In genomic region chr1:84709810-84710785, GRCm38 (mm10) we compare ENCODE assay signal across 8 mouse cellular contexts. TPM values are rescaled to one million over a fixed set of nuclear protein-coding genes. Genes with fewer than 3 reads are reported as not detected.
DNase-seq lines count a peak whose midpoint lies in the region; ATAC-seq and TF ChIP-seq lines count a peak whose summit lies in the region.

No protein-coding gene starts in this region.

- H3K9ac ChIP-seq in ES-Bruce4 (ENCODE audit: low read depth, poor library complexity, severe bottlenecking): 0 out of 2 replicates have a peak overlapping the region, but pooled peaks have one; percentile 23
- no peak overlapping the region for H3K9ac ChIP-seq in embryonic facial prominence, embryonic 11.5 days (replicated peaks; ENCODE audit: low read length)
- H3K9ac ChIP-seq in intestine, embryonic 14.5 days (ENCODE audit: low read length): no peak overlapping the region
- no peak overlapping the region for H3K9ac ChIP-seq in limb, embryonic 15.5 days
- H3K9ac ChIP-seq in stomach, embryonic 16.5 days (ENCODE audit: low read length): no peak overlapping the region

- no peak for TF ChIP-seq EP300 in ES-Bruce4 (IDR thresholded peaks at IDR 0.05; ENCODE audit: insufficient read depth, low read depth, low read length)

- TF ChIP-seq POLR2A in ES-Bruce4 (IDR thresholded peaks at IDR 0.05; ENCODE audit: insufficient read depth, low read length): no peak

- H3K4me2 ChIP-seq in embryonic facial prominence, embryonic 11.5 days (ENCODE audit: low read depth, low read length): peak overlapping the region; percentile 32
- H3K4me2 ChIP-seq in intestine, embryonic 14.5 days (ENCODE audit: low read length): peak overlapping the region; percentile 43
- H3K4me2 ChIP-seq in limb, embryonic 15.5 days: 0 out of 2 replicates have a peak overlapping the region, but pooled peaks have one; percentile 19
- H3K4me2 ChIP-seq in stomach, embryonic 16.5 days (ENCODE audit: low read depth, low read length): peak overlapping the region; percentile 45

- DNase-seq in adrenal gland, adult (ENCODE audit: inconsistent age in 2 of 2, low spot score in 1 of 2): peak; percentile 10 to 41
- DNase-seq in adrenal gland, adult 8-10 months: no peak
- DNase-seq in embryonic facial prominence, embryonic 11.5 days (ENCODE audit: low spot score): peak; percentile 21
- DNase-seq in intestine, embryonic 14.5 days (ENCODE audit: low spot score): no peak
- no peak for DNase-seq in thymus, postnatal 0 days (ENCODE audit: low spot score)

- H3K4me3 ChIP-seq in ES-Bruce4 (ENCODE audit: low read depth, low read length): no peak overlapping the region
- peak overlapping the region; percentile 15 for H3K4me3 ChIP-seq in embryonic facial prominence, embryonic 11.5 days (ENCODE audit: low read depth, low read length)
- no peak overlapping the region for H3K4me3 ChIP-seq in intestine, embryonic 14.5 days (ENCODE audit: low read depth, low read length)
- no peak overlapping the region for H3K4me3 ChIP-seq in limb, embryonic 15.5 days
- peak overlapping the region; percentile 18 for H3K4me3 ChIP-seq in stomach, embryonic 16.5 days (replicated peaks; ENCODE audit: low read length)

- H3K27me3 ChIP-seq in ES-Bruce4 (ENCODE audit: control insufficient read depth, insufficient read depth, low read length, poor library complexity, severe bottlenecking): peaks cover 1% of the 10 kb centered on the region; the same call in 1 of the 2 replicates
- no peaks in the 10 kb centered on the region for H3K27me3 ChIP-seq in embryonic facial prominence, embryonic 11.5 days (ENCODE audit: control insufficient read depth, insufficient read depth, low read length)
- H3K27me3 ChIP-seq in intestine, embryonic 14.5 days (replicated peaks; ENCODE audit: control insufficient read depth, insufficient read depth, low read length): 0 out of 2 replicates have a peak, but pooled peaks cover 2% of the 10 kb centered on the region
- peaks cover 19% of the 10 kb centered on the region for H3K27me3 ChIP-seq in limb, embryonic 15.5 days
- H3K27me3 ChIP-seq in stomach, embryonic 16.5 days (ENCODE audit: control insufficient read depth, insufficient read depth, low read length): no peaks in the 10 kb centered on the region

- H3K36me3 ChIP-seq in ES-Bruce4 (ENCODE audit: control insufficient read depth, insufficient read depth, low read length, poor library complexity, severe bottlenecking): no peaks in the 10 kb centered on the region
- no peaks in the 10 kb centered on the region for H3K36me3 ChIP-seq in embryonic facial prominence, embryonic 11.5 days (replicated peaks; ENCODE audit: control insufficient read depth, insufficient read depth, low read depth, low read length)
- H3K36me3 ChIP-seq in intestine, embryonic 14.5 days (ENCODE audit: control insufficient read depth, insufficient read depth, low read length): no peaks in the 10 kb centered on the region
- no peaks in the 10 kb centered on the region for H3K36me3 ChIP-seq in limb, embryonic 15.5 days
- no peaks in the 10 kb centered on the region for H3K36me3 ChIP-seq in stomach, embryonic 16.5 days (ENCODE audit: control insufficient read depth, insufficient read depth, low read length)

- H3K4me1 ChIP-seq in ES-Bruce4 (ENCODE audit: control insufficient read depth, insufficient read depth, low read length): no peaks in the 10 kb centered on the region
- H3K4me1 ChIP-seq in embryonic facial prominence, embryonic 11.5 days (ENCODE audit: control insufficient read depth, insufficient read depth, low read length): no peaks in the 10 kb centered on the region
- H3K4me1 ChIP-seq in intestine, embryonic 14.5 days (replicated peaks; ENCODE audit: control insufficient read depth, insufficient read depth, low read length): no peaks in the 10 kb centered on the region; the same call in 1 of the 2 replicates
- H3K4me1 ChIP-seq in limb, embryonic 15.5 days: 0 out of 2 replicates have a peak, but pooled peaks cover 6% of the 10 kb centered on the region
- H3K4me1 ChIP-seq in stomach, embryonic 16.5 days (ENCODE audit: control insufficient read depth, insufficient read depth, low read length): no peaks in the 10 kb centered on the region

- ATAC-seq in embryonic facial prominence, embryonic 11.5 days (replicated peaks; ENCODE audit: insufficient number of reproducible peaks, low FRiP score, low TSS enrichment, low read depth): no peak
- no peak for ATAC-seq in intestine, embryonic 14.5 days (replicated peaks; ENCODE audit: low FRiP score, low TSS enrichment, low read depth)
- no peak for ATAC-seq in limb, embryonic 15.5 days (ENCODE audit: insufficient number of reproducible peaks, low FRiP score, low TSS enrichment, low read depth)
- ATAC-seq in stomach, embryonic 16.5 days (ENCODE audit: insufficient read depth, low FRiP score): no peak

- H3K27ac ChIP-seq in ES-Bruce4 (ENCODE audit: insufficient read depth, low read length): no peak overlapping the region
- no peak overlapping the region for H3K27ac ChIP-seq in embryonic facial prominence, embryonic 11.5 days (replicated peaks; ENCODE audit: low read depth, low read length)
- H3K27ac ChIP-seq in intestine, embryonic 14.5 days (ENCODE audit: low read depth): no peak overlapping the region
- no peak overlapping the region for H3K27ac ChIP-seq in limb, embryonic 15.5 days
- H3K27ac ChIP-seq in stomach, embryonic 16.5 days (ENCODE audit: low read length): no peak overlapping the region

- TF ChIP-seq CTCF in ES-Bruce4 (IDR thresholded peaks at IDR 0.05; ENCODE audit: low read depth, low read length): no peak

- H3K9me3 ChIP-seq in ES-Bruce4 (replicated peaks; ENCODE audit: control insufficient read depth, insufficient read depth, low read length, poor library complexity, severe bottlenecking): no peaks in the 10 kb centered on the region
- no peaks in the 10 kb centered on the region for H3K9me3 ChIP-seq in embryonic facial prominence, embryonic 11.5 days (replicated peaks; ENCODE audit: control insufficient read depth, low read length)
- H3K9me3 ChIP-seq in intestine, embryonic 14.5 days (ENCODE audit: control insufficient read depth, low read length): no peaks in the 10 kb centered on the region
- no peaks in the 10 kb centered on the region for H3K9me3 ChIP-seq in limb, embryonic 15.5 days
- H3K9me3 ChIP-seq in stomach, embryonic 16.5 days (replicated peaks; ENCODE audit: control insufficient read depth, low read length): no peaks in the 10 kb centered on the region

- WGBS in embryonic facial prominence, embryonic 11.5 days: 17% methylated on average over 31 of the region's 31 CpGs
- WGBS in intestine, embryonic 14.5 days: 18% methylated on average over 31 of the region's 31 CpGs
- 15% methylated on average over 31 of the region's 31 CpGs for WGBS in limb, embryonic 15.5 days
- WGBS in stomach, embryonic 16.5 days: 13% methylated on average over 31 of the region's 31 CpGs

RNA-seq across cellular contexts. Expression of gene Dner, which starts 14.1 kb away (rescaled TPM):
- 1 to 10 TPM; 5.0 to 9.6 (median 6.0) TPM for total RNA-seq in adrenal gland, adult 8-10 months (2022)
- 9.5 and 9.7 TPM in 2 replicates for polyA plus RNA-seq in ES-Bruce4 (2011; ENCODE audit: insufficient read depth, insufficient read length, low read depth, missing spikeins)
- 6.6 and 7.7 TPM in 2 replicates for polyA plus RNA-seq in embryonic facial prominence, embryonic 11.5 days (2014; fragmentation: Nextera tagmentation; extraction: Ambion mirVana)
- 3.9 and 4.6 TPM in 2 replicates for polyA plus RNA-seq in intestine, embryonic 14.5 days (2014; fragmentation: Nextera tagmentation; extraction: Ambion mirVana)
- polyA plus RNA-seq in limb, embryonic 15.5 days (2015; fragmentation: Nextera tagmentation; extraction: Ambion mirVana): 3.4 and 3.5 TPM in 2 replicates
- polyA plus RNA-seq in stomach, embryonic 16.5 days (2015; fragmentation: Nextera tagmentation; extraction: Ambion mirVana): 3.2 and 3.7 TPM in 2 replicates
- 0.16 and 0.22 TPM in 2 replicates for polyA plus RNA-seq in thymus, postnatal 0 days (2015; fragmentation: Nextera tagmentation; extraction: Ambion mirVana)

Comparison
In these comparisons a context has a peak if more than half of its experiments do, and no peak if none do; other contexts are left out.
1. DNase-seq: peak in adrenal gland, adult (2 of 2) and embryonic facial prominence, embryonic 11.5 days (single experiment); none in adrenal gland, adult 8-10 months (single experiment), intestine, embryonic 14.5 days (single experiment) and thymus, postnatal 0 days (single experiment).
2. H3K4me3 ChIP-seq: peak in embryonic facial prominence, embryonic 11.5 days (single experiment) and stomach, embryonic 16.5 days (single experiment); none in ES-Bruce4 (single experiment), intestine, embryonic 14.5 days (single experiment) and limb, embryonic 15.5 days (single experiment).
3. Peak in every context shown above with its lines, with median percentiles within 50 percentile points of each other: H3K4me2 ChIP-seq.